Mouse (Mus musculus): ENCODE results near the gene Man2b1.

- TF ChIP-seq POLR2A (IDR thresholded peaks at IDR 0.05; ENCODE audit: borderline replicate concordance, low read depth, low read length): no peak
- no peak for TF ChIP-seq CTCF (IDR thresholded peaks at IDR 0.05; ENCODE audit: low read depth, low read length)
Measured at GRCm38 (mm10) chr8:85067155-85067554, 15.9 kb upstream of the Man2b1 start.

Data from bone marrow macrophage, adult 2 months (primary cell).